Mouse (Mus musculus) B cell, adult 62 days (primary cell): ENCODE data around the gene Nras. TPM values are rescaled to one million over a fixed set of nuclear protein-coding genes. Genes with fewer than 3 reads are reported as not detected.

ENCODE experiments used
- total RNA-seq: library from RNA; stranded (reverse); gene quantifications from 4 replicates; pipeline ENCODE4 v1.2.4, GENCODE M21; 2023

The Nras gene
- 90.7 to 119 TPM (median 96.2 TPM) in 4 replicates for total RNA-seq

DNA sequence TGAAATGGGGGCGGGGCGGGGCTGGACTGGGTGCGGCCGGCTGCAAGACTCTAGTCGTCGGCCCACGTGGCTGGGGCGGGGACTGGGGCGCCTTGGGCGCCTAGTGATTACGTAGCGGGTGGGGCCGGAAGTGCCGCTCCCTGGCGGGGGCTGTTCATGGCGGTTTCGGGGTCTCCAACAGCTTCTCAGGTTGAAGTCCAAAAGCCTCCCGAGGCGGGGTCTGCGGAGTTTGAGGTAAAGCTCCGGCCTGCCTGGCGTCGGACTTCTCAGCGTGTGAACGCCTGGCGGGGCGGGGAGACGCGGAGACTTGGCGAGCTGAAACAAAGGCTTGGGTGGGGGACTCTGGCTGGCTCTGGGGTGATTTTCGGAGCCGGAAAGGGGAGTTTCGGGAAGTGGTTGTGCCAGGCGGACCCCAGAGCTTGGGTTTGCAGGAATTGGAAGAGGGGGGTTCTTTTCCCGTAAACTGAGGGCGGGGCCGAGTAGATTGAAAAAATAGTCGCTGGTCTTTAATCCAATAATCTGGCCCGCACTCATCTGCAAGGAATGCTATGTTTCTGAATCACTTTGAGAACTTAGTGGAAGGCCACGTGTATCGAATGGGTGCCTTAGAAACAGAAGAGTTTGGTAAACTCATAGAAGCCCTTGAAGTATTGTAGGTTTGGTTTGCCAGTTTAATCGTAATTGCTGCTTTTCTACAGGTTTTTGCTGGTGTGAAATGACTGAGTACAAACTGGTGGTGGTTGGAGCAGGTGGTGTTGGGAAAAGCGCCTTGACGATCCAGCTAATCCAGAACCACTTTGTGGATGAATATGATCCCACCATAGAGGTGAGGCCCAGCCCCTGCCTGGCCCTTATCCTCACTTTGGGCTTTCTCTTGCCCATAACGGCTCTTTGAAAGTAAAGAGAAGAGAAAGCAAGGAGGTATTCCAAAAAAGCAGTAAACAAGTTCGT, at the start of gene Nras:
Gene Nras (plus strand): TSS at position 79 of the 951 bp plus-strand sequence.

DNA sequence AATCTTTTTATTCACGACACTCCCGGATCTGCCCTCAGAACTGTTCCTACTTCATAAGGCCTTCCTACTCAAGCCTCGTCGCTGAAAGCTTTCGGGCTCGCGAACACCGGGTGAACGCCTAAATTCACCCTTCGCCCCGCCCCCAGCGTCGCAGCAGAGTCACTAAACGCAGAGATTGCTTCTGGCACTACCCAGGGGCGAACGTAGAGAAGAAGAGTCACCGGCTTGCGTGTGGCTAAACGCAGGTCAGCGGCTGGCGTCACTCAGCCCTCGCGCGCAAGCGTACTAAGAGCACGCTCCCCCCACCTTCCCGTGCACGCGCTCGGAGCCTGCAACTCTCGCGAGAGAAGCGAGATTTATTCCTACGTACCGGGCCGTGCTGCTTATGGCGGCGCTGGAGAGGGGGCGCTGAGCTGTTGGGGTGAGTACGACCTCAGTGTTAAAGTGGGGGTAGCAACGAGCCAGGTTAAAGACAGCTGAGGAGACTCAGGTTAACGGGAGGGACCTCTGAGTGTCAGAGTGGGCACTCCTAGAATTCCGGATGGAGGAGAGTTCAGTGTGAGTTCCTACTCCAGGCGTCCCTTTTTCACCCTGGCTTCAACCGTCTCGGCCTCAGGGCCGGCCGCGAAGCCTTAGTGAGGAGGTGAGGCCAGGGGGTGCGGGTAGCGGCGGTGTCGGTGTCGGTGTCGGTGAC, 37.7 kb upstream of the Nras start, which contains the start of gene Csde1:
Gene Csde1 (plus strand): TSS at position 178 of the 694 bp plus-strand sequence.

DNA sequence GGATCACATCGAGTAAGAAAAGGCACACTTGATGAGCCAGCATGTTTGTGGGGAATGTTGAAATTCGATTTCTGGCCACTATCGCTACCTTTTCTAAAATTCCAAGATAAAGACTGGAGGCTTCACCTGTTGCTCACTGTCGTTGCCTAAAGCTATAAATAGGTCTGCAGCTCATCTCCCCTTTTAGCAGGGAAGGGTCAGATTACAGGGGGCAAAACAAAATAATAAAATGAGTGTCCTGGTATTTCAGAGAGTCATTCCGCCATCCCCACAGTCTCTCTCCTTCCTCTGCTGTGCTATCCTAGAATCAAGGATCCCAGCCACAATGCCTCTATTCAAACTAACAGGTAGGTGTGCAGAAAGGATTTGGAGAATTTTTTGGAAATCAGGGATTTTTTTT, 15.7 kb downstream of the Nras start, which contains the start of gene Ampd1:
Gene Ampd1 (plus strand): TSS at position 244 of the 400 bp plus-strand sequence.

GRCm38 (mm10) chr3:103102454-103103390, 44.6 kb downstream of the Nras start, which contains the start of gene Dennd2c:
TSS of gene Dennd2c (plus strand) at chr3:103102604.

Other genes with a start within 250 kb of the Nras start
- gene Sycp1, start 122.2 kb upstream of the Nras start, total RNA-seq, result not detected in 4 replicates
- not detected in 4 replicates for gene Nr1h5, start 94.2 kb upstream of the Nras start, total RNA-seq
- 97.6 to 135 TPM (median 119 TPM) in 4 replicates for gene Sike1, start 62.6 kb upstream of the Nras start, total RNA-seq
- gene Csde1, start 37.9 kb upstream of the Nras start, total RNA-seq, result 529 to 552 TPM (median 547 TPM) in 4 replicates
- 0.34 to 1.1 TPM (median 0.36 TPM) in 3 of 4 replicates, not detected in the other for gene Ampd1, start 15.7 kb downstream of the Nras start, total RNA-seq
- gene Dennd2c, start 44.3 kb downstream of the Nras start, total RNA-seq, result 0.18 to 0.60 TPM (median 0.26 TPM) in 4 replicates
- 87.0 to 110 TPM (median 103 TPM) in 4 replicates for gene Bcas2, start 113.4 kb downstream of the Nras start, total RNA-seq
- gene Trim33, start 221.0 kb downstream of the Nras start, total RNA-seq, result 72.6 to 79.3 TPM (median 76.0 TPM) in 4 replicates